Mouse (Mus musculus) ES-E14 (cell line): Measurements from ENCODE around the gene Lrba.

ENCODE experiments used
- HCFC1 ChIP-seq: IDR thresholded peaks from 2 replicates; pipeline ENCODE4 v1.6.1; 2012; ENCODE audit warnings: low read length, inconsistent platforms, borderline replicate concordance; ENCODE audit not compliant: insufficient read depth
- MAFK ChIP-seq: IDR thresholded peaks from 2 replicates; pipeline ENCODE4 v1.6.1; 2014; ENCODE audit warnings: mild to moderate bottlenecking, low read depth, low read length, inconsistent platforms; ENCODE audit not compliant: insufficient read depth
- ZNF384 ChIP-seq: IDR thresholded peaks from 2 replicates; pipeline ENCODE4 v1.6.1; 2012; ENCODE audit warnings: low read depth, low read length, inconsistent platforms

- no peak for TF ChIP-seq HCFC1
- TF ChIP-seq ZNF384 = no peak
- no peak for TF ChIP-seq MAFK
Observed at GRCm38 (mm10) chr3:86787423-86788123, 563.1 kb downstream of the Lrba start.
